Mouse (Mus musculus) C2C12 (cell line): ENCODE measurements around the gene Spag16.

Source experiments
- CEBPB ChIP-seq: IDR thresholded peaks from one replicate; pipeline ENCODE4 v1.6.1; 2011; ENCODE audit warnings: low read depth, mild to moderate bottlenecking, control low read depth, moderate library complexity
- CTCF ChIP-seq: IDR thresholded peaks from one replicate; pipeline ENCODE4 v1.5.1; 2011; ENCODE audit not compliant: control insufficient read depth, insufficient read depth, insufficient read length
- MAX ChIP-seq: IDR thresholded peaks from one replicate; pipeline ENCODE4 v1.6.1; 2011; ENCODE audit warnings: mild to moderate bottlenecking, control low read depth
- USF1 ChIP-seq: IDR thresholded peaks from one replicate; pipeline ENCODE4 v1.6.1; 2011; ENCODE audit warnings: low read depth, mild to moderate bottlenecking, control low read depth, moderate library complexity

DNA sequence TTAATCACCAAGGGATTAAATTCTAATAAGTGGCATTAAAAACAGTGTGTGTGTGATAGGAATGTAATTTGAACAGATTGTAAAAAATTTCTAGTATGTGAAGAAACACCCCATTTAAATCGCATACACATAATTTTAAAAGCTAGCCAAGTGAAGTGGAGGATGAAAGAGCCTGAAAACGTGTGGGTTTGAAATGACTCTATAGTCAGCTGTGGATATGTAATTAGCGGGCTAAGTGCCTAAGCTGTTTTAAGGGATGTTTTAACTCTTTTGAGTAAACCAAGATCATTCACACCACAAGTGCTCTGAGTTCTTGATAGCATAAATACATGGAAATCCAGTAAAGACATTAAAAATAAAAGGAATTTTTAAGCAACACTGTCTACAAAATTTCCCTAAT lies 524.6 kb downstream of the Spag16 start:
- no peak for TF ChIP-seq CTCF
- TF ChIP-seq USF1: no peak
- no peak for TF ChIP-seq CEBPB
- no peak for TF ChIP-seq MAX
